Comparison of ENCODE assay signal across 32 mouse cellular contexts in the genomic region with DNA sequence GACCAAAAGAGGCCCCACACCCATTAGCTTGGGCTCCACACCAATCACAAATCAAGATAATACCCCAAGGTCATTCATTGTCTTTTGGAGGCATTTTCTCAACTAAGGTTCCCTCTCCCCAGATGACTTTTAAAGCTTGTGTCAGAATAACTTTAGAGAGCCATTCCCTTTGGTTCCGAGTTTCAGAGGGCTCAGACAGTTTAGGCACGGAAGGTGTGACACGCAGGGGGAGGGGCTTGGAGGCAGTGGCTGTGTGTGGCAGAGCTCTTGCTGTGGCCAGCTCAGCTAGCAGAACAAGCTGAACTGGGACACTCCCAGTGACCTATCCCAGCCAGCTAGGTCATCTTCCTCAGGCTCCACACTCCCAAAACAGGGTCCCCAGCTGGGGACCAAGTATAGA. TPM values are rescaled to one million over a fixed set of nuclear protein-coding genes. Genes with fewer than 3 reads are reported as not detected.
A peak's percentile ranks its signal among the peaks of the same experiment; 100 is the strongest.
DNase-seq lines count a peak whose midpoint lies in the region; ATAC-seq and TF ChIP-seq lines count a peak whose summit lies in the region.
"Had no signal": no experiment of that assay in that cellular context is flagged by ENCODE, and none has a peak within 500 bp of the region (broad histone marks: within the 10 kb centered on the region; RNA-seq: fewer than 3 reads in every experiment).

No protein-coding gene starts in this region.

- H3K36me3 ChIP-seq in heart, postnatal 0 days (replicated peaks; ENCODE audit: control insufficient read depth, insufficient read depth, low read length), result no peaks in the 10 kb centered on the region
- no peaks in the 10 kb centered on the region for H3K36me3 ChIP-seq in heart, embryonic 11.5 days (ENCODE audit: control insufficient read depth, insufficient read depth, low read length)
- H3K36me3 ChIP-seq in midbrain, embryonic 14.5 days (ENCODE audit: control insufficient read depth, insufficient read depth, low read length), result no peaks in the 10 kb centered on the region
- H3K36me3 ChIP-seq: heart, embryonic 13.5 days; limb, embryonic 10.5 days; limb, embryonic 15.5 days; liver, embryonic 13.5 days; midbrain, embryonic 13.5 days had no signal

- no peak for TF ChIP-seq CTCF in heart, postnatal 0 days (IDR thresholded peaks at IDR 0.05; ENCODE audit: low read depth)

- no peak for TF ChIP-seq EP300 in heart, postnatal 0 days (IDR thresholded peaks at IDR 0.05; ENCODE audit: low read depth)

- no peaks in the 10 kb centered on the region for H3K9me3 ChIP-seq in heart, postnatal 0 days (replicated peaks; ENCODE audit: control insufficient read depth, low read length)
- H3K9me3 ChIP-seq in heart, embryonic 11.5 days (replicated peaks; ENCODE audit: control insufficient read depth, low read length), result no peaks in the 10 kb centered on the region
- H3K9me3 ChIP-seq in midbrain, embryonic 14.5 days (ENCODE audit: control insufficient read depth, low read length), result no peaks in the 10 kb centered on the region
- H3K9me3 ChIP-seq: heart, embryonic 13.5 days; limb, embryonic 10.5 days; limb, embryonic 15.5 days; liver, embryonic 13.5 days; midbrain, embryonic 13.5 days had no signal

- H3K4me2 ChIP-seq in heart, postnatal 0 days (ENCODE audit: low read depth, low read length), result no peak overlapping the region
- no peak overlapping the region for H3K4me2 ChIP-seq in heart, embryonic 11.5 days
- no peak overlapping the region for H3K4me2 ChIP-seq in midbrain, embryonic 14.5 days (ENCODE audit: low read length)
- H3K4me2 ChIP-seq: heart, embryonic 13.5 days; hindbrain, embryonic 14.5 days; limb, embryonic 15.5 days; liver, embryonic 13.5 days; midbrain, embryonic 13.5 days had no signal

- ATAC-seq in heart, postnatal 0 days (ENCODE audit: insufficient read depth, low read depth), result 0 out of 2 replicates have a peak, but pooled peaks have one; percentile 4
- no peak for ATAC-seq in heart, embryonic 11.5 days (replicated peaks; ENCODE audit: insufficient number of reproducible peaks, low FRiP score, low TSS enrichment)
- ATAC-seq in midbrain, embryonic 14.5 days (ENCODE audit: low FRiP score, low TSS enrichment), result no peak
- ATAC-seq in CD4-positive, CD25-positive, alpha-beta regulatory T cell, adult 4 months, result no peak
- ATAC-seq: forebrain, embryonic 14.5 days; inflammation-experienced regulatory T-cells, adult 6 months; midbrain, embryonic 13.5 days had no signal

- H3K27ac ChIP-seq in heart, postnatal 0 days (ENCODE audit: low read depth), result peak overlapping the region; percentile 43
- H3K27ac ChIP-seq in heart, embryonic 11.5 days (ENCODE audit: low read depth, low read length), result no peak overlapping the region
- H3K27ac ChIP-seq in midbrain, embryonic 14.5 days (replicated peaks; ENCODE audit: low read depth, low read length), result no peak overlapping the region
- H3K27ac ChIP-seq: heart, embryonic 13.5 days; hindbrain, embryonic 14.5 days; limb, embryonic 10.5 days; limb, embryonic 15.5 days; liver, embryonic 13.5 days; macrophage; midbrain, embryonic 13.5 days had no signal

- H3K4me1 ChIP-seq in heart, postnatal 0 days (ENCODE audit: control insufficient read depth, insufficient read depth), result no peaks in the 10 kb centered on the region
- H3K4me1 ChIP-seq in heart, embryonic 11.5 days (ENCODE audit: control insufficient read depth, insufficient read depth, low read length), result no peaks in the 10 kb centered on the region
- no peaks in the 10 kb centered on the region for H3K4me1 ChIP-seq in midbrain, embryonic 14.5 days (ENCODE audit: control insufficient read depth, insufficient read depth, low read length)

- peak; percentile 38 for DNase-seq in gastrocnemius, adult 18-20 months (ENCODE audit: low spot score)
- no peak for DNase-seq in gastrocnemius, postnatal 4 days (ENCODE audit: low spot score in 2 of 2)
- DNase-seq in heart, postnatal 0 days (ENCODE audit: low spot score), result no peak
- DNase-seq in ZHBTc4 (ENCODE audit: low read depth, low spot score), result peak; percentile 82
- DNase-seq in midbrain, embryonic 14.5 days, result no peak
- DNase-seq: layer of hippocampus, adult 9-11 months; liver, embryonic 13.5 days; right cerebral cortex, postnatal 25 days; thymus, postnatal 14 days had no signal

- H3K4me3 ChIP-seq in heart, postnatal 0 days (ENCODE audit: low read depth, low read length), result no peak overlapping the region
- no peak overlapping the region for H3K4me3 ChIP-seq in heart, embryonic 11.5 days (ENCODE audit: low read depth, low read length)
- no peak overlapping the region for H3K4me3 ChIP-seq in midbrain, embryonic 14.5 days (replicated peaks; ENCODE audit: low read depth, low read length)
- H3K4me3 ChIP-seq: heart, embryonic 13.5 days; limb, embryonic 10.5 days; limb, embryonic 15.5 days; liver, embryonic 13.5 days; midbrain, embryonic 13.5 days had no signal

- no peak overlapping the region for H3K9ac ChIP-seq in heart, postnatal 0 days (replicated peaks; ENCODE audit: low read depth, low read length)
- H3K9ac ChIP-seq in heart, embryonic 11.5 days (ENCODE audit: low read depth, low read length), result no peak overlapping the region
- H3K9ac ChIP-seq in midbrain, embryonic 14.5 days (replicated peaks; ENCODE audit: low read length), result no peak overlapping the region
- H3K9ac ChIP-seq: heart, embryonic 13.5 days; hindbrain, embryonic 14.5 days; limb, embryonic 15.5 days; liver, embryonic 13.5 days; midbrain, embryonic 13.5 days had no signal

- WGBS in heart, postnatal 0 days, result 62% methylated on average over 3 of the region's 3 CpGs
- WGBS in heart, embryonic 11.5 days (ENCODE audit: insufficient replicate concordance), result 43% methylated on average over 3 of the region's 3 CpGs
- WGBS in midbrain, embryonic 14.5 days, result 61% methylated on average over 3 of the region's 3 CpGs

- no peaks in the 10 kb centered on the region for H3K27me3 ChIP-seq in heart, postnatal 0 days (ENCODE audit: control insufficient read depth, insufficient read depth, low read length)
- H3K27me3 ChIP-seq in heart, embryonic 11.5 days (ENCODE audit: control insufficient read depth, insufficient read depth, low read length), result no peaks in the 10 kb centered on the region
- H3K27me3 ChIP-seq in midbrain, embryonic 14.5 days (ENCODE audit: control insufficient read depth, insufficient read depth, low read length), result no peaks in the 10 kb centered on the region
- H3K27me3 ChIP-seq: heart, embryonic 13.5 days; limb, embryonic 15.5 days; midbrain, embryonic 13.5 days had no signal

RNA-seq across cellular contexts. Expression of gene Sept8, which starts 10.5 kb away (rescaled TPM):
- 10 to 100 TPM in 1 of 2 experiments, 1 to 10 TPM in 1; 8.4 to 10.3 TPM for total RNA-seq in gastrocnemius, adult 18-20 months (2021)
- 10 to 100 TPM; 85.8 to 88.6 TPM for total RNA-seq in gastrocnemius, postnatal 4 days (2021)
- total RNA-seq in heart, postnatal 0 days (2014; rRNA removed; ENCODE audit: low replicate concordance), result 47.1 and 55.8 TPM in 2 replicates
- 10.3 and 11.5 TPM in 2 replicates for polyA plus RNA-seq in heart, postnatal 0 days (2015; fragmentation: Nextera tagmentation; extraction: Ambion mirVana)
- polyA plus RNA-seq in heart, embryonic 11.5 days (2014; fragmentation: Nextera tagmentation; extraction: Ambion mirVana), result 18.8 and 21.4 TPM in 2 replicates
- 13.0 and 16.5 TPM in 2 replicates for polyA plus RNA-seq in midbrain, embryonic 14.5 days (2014; fragmentation: Nextera tagmentation; extraction: Ambion mirVana)
- 1 to 10 TPM in 1 of 2 experiments, under 1 TPM in 1; 0.95 to 1.0 TPM for polyA plus RNA-seq in CD4-positive, CD25-positive, alpha-beta regulatory T cell, adult 4 months (2017; shearing (Covaris generic))

RNA-seq across cellular contexts. Expression of gene Sowaha, which starts 28.5 kb away (rescaled TPM):
- total RNA-seq in gastrocnemius, adult 18-20 months (2021), result under 1 TPM; 0.07 TPM
- under 1 TPM; 0.16 to 0.25 TPM for total RNA-seq in gastrocnemius, postnatal 4 days (2021)
- total RNA-seq in heart, postnatal 0 days (2014; rRNA removed; ENCODE audit: low replicate concordance), result not detected in 2 replicates
- polyA plus RNA-seq in heart, postnatal 0 days (2015; fragmentation: Nextera tagmentation; extraction: Ambion mirVana), result 0.04 and 0.08 TPM in 2 replicates
- 0.41 and 0.73 TPM in 2 replicates for polyA plus RNA-seq in heart, embryonic 11.5 days (2014; fragmentation: Nextera tagmentation; extraction: Ambion mirVana)
- 0.50 and 0.69 TPM in 2 replicates for polyA plus RNA-seq in midbrain, embryonic 14.5 days (2014; fragmentation: Nextera tagmentation; extraction: Ambion mirVana)
- not detected for polyA plus RNA-seq in CD4-positive, CD25-positive, alpha-beta regulatory T cell, adult 4 months (2017; shearing (Covaris generic))
- total RNA-seq: hematopoietic stem cell, adult 5-6 weeks; neutrophil, adult 5-6 weeks had no signal
- polyA plus RNA-seq: inflammation-experienced regulatory T-cells, adult 6 months; macrophage had no signal

RNA-seq across cellular contexts. Expression of gene Gm9945, which starts 28.6 kb away (rescaled TPM):
- not detected for total RNA-seq in gastrocnemius, adult 18-20 months (2021)
- not detected for total RNA-seq in gastrocnemius, postnatal 4 days (2021)
- not detected in 2 replicates for total RNA-seq in heart, postnatal 0 days (2014; rRNA removed; ENCODE audit: low replicate concordance)
- polyA plus RNA-seq in heart, postnatal 0 days (2015; fragmentation: Nextera tagmentation; extraction: Ambion mirVana), result not detected in 2 replicates
- polyA plus RNA-seq in heart, embryonic 11.5 days (2014; fragmentation: Nextera tagmentation; extraction: Ambion mirVana), result 0.29 TPM in 1 of 2 replicates, not detected in the other
- not detected in 2 replicates for polyA plus RNA-seq in midbrain, embryonic 14.5 days (2014; fragmentation: Nextera tagmentation; extraction: Ambion mirVana)
- not detected for polyA plus RNA-seq in CD4-positive, CD25-positive, alpha-beta regulatory T cell, adult 4 months (2017; shearing (Covaris generic))
- total RNA-seq: adrenal gland, postnatal 25 days; ES-E14; heart, adult 18-20 months; hematopoietic stem cell, adult 5-6 weeks; megakaryocyte-erythroid progenitor cell, adult 5-6 weeks; neutrophil, adult 5-6 weeks had no signal
- polyA plus RNA-seq: embryonic facial prominence, embryonic 11.5 days; heart, embryonic 13.5 days; inflammation-experienced regulatory T-cells, adult 6 months; kidney, embryonic 14.5 days; limb, embryonic 10.5 days; limb, embryonic 15.5 days; macrophage; midbrain, embryonic 13.5 days; neural tube, embryonic 11.5 days; stomach, embryonic 16.5 days had no signal

RNA-seq across cellular contexts. Expression of gene Gm9837, which starts 38.3 kb away (rescaled TPM):
- total RNA-seq in gastrocnemius, adult 18-20 months (2021), result not detected
- not detected for total RNA-seq in gastrocnemius, postnatal 4 days (2021)
- total RNA-seq in heart, postnatal 0 days (2014; rRNA removed; ENCODE audit: low replicate concordance), result not detected in 2 replicates
- polyA plus RNA-seq in heart, postnatal 0 days (2015; fragmentation: Nextera tagmentation; extraction: Ambion mirVana), result not detected in 2 replicates
- not detected in 2 replicates for polyA plus RNA-seq in heart, embryonic 11.5 days (2014; fragmentation: Nextera tagmentation; extraction: Ambion mirVana)
- polyA plus RNA-seq in midbrain, embryonic 14.5 days (2014; fragmentation: Nextera tagmentation; extraction: Ambion mirVana), result not detected in 2 replicates
- not detected for polyA plus RNA-seq in CD4-positive, CD25-positive, alpha-beta regulatory T cell, adult 4 months (2017; shearing (Covaris generic))
- total RNA-seq: adrenal gland, postnatal 25 days; ES-E14; heart, adult 18-20 months; hematopoietic stem cell, adult 5-6 weeks; left cerebral cortex, postnatal 10 days; megakaryocyte-erythroid progenitor cell, adult 5-6 weeks; neutrophil, adult 5-6 weeks had no signal
- polyA plus RNA-seq: cerebellum, adult 2 months; embryonic facial prominence, embryonic 11.5 days; forebrain, embryonic 14.5 days; heart, embryonic 13.5 days; hindbrain, embryonic 14.5 days; inflammation-experienced regulatory T-cells, adult 6 months; kidney, embryonic 14.5 days; limb, embryonic 10.5 days; limb, embryonic 15.5 days; liver, embryonic 13.5 days; macrophage; midbrain, embryonic 13.5 days; neural tube, embryonic 11.5 days; stomach, embryonic 16.5 days; urinary bladder, adult 2 months had no signal

RNA-seq across cellular contexts. Expression of gene Shroom1, which starts 51.6 kb away (rescaled TPM):
- total RNA-seq in gastrocnemius, adult 18-20 months (2021), result under 1 TPM; 0.71 to 0.73 TPM
- under 1 TPM; 0.49 to 0.81 TPM for total RNA-seq in gastrocnemius, postnatal 4 days (2021)
- 1.4 and 2.9 TPM in 2 replicates for total RNA-seq in heart, postnatal 0 days (2014; rRNA removed; ENCODE audit: low replicate concordance)
- 0.40 and 0.41 TPM in 2 replicates for polyA plus RNA-seq in heart, postnatal 0 days (2015; fragmentation: Nextera tagmentation; extraction: Ambion mirVana)
- polyA plus RNA-seq in heart, embryonic 11.5 days (2014; fragmentation: Nextera tagmentation; extraction: Ambion mirVana), result 3.3 and 3.7 TPM in 2 replicates
- 1.5 and 1.9 TPM in 2 replicates for polyA plus RNA-seq in midbrain, embryonic 14.5 days (2014; fragmentation: Nextera tagmentation; extraction: Ambion mirVana)
- not detected for polyA plus RNA-seq in CD4-positive, CD25-positive, alpha-beta regulatory T cell, adult 4 months (2017; shearing (Covaris generic))
- total RNA-seq: hematopoietic stem cell, adult 5-6 weeks; megakaryocyte-erythroid progenitor cell, adult 5-6 weeks; neutrophil, adult 5-6 weeks had no signal
- polyA plus RNA-seq: macrophage had no signal

Comparison
In these comparisons a context has a peak if more than half of its experiments do, and no peak if none do; other contexts are left out.
1. DNase-seq: peak in gastrocnemius, adult 18-20 months (single experiment) and ZHBTc4 (single experiment); none in gastrocnemius, postnatal 4 days (0 of 2), heart, postnatal 0 days (single experiment) and midbrain, embryonic 14.5 days (single experiment).